Mouse (Mus musculus) neural tube, embryonic 15.5 days (tissue): ENCODE results near the gene Rplp2. TPM values are rescaled to one million over a fixed set of nuclear protein-coding genes. Genes with fewer than 3 reads are reported as not detected.

Experiments used
- ATAC-seq: fragments of 200-750 bp; cut with Nextera tagmentation; 2 replicates; pipeline ENCODE4 v1.8.0; 2017; ENCODE audit warnings: mild to moderate bottlenecking, moderate TSS enrichment, moderate library complexity; ENCODE audit not compliant: low FRiP score
- H3K27ac ChIP-seq: fragments of 300-500 bp; sonication (generic); replicated peaks from 2 replicates; pipeline ENCODE4 v1.5.1; 2015; ENCODE audit warnings: mild to moderate bottlenecking, inconsistent platforms
- H3K27me3 ChIP-seq: fragments of 300-500 bp; sonication (generic); replicated peaks from 2 replicates; pipeline ENCODE4 v1.6.1; 2015; ENCODE audit warnings: inconsistent platforms
- H3K36me3 ChIP-seq: fragments of 300-500 bp; sonication (generic); 2 replicates; pipeline ENCODE4 v1.6.1; 2015; ENCODE audit warnings: inconsistent platforms
- H3K4me1 ChIP-seq: fragments of 300-500 bp; sonication (generic); 2 replicates; pipeline ENCODE4 v1.6.1; 2015; ENCODE audit warnings: inconsistent platforms
- H3K4me2 ChIP-seq: fragments of 300-500 bp; sonication (generic); 2 replicates; pipeline ENCODE4 v1.6.1; 2015; ENCODE audit warnings: inconsistent platforms, mild to moderate bottlenecking, moderate library complexity
- H3K4me3 ChIP-seq: fragments of 300-500 bp; sonication (generic); replicated peaks from 2 replicates; pipeline ENCODE4 v1.5.1; 2015; ENCODE audit warnings: mild to moderate bottlenecking, inconsistent platforms
- H3K9ac ChIP-seq: fragments of 300-500 bp; sonication (generic); replicated peaks from 2 replicates; pipeline ENCODE4 v1.6.1; 2015; ENCODE audit warnings: mild to moderate bottlenecking, inconsistent platforms
- H3K9me3 ChIP-seq: fragments of 300-500 bp; sonication (generic); replicated peaks from 2 replicates; pipeline ENCODE4 v1.6.1; 2016; ENCODE audit warnings: inconsistent platforms
- WGBS: fragments of 180-500 bp; shearing (Covaris S2); methylation state at CpG from one replicate; pipeline ENCODE4 v1.1.7; 2015; ENCODE audit warnings: mixed read lengths; 5-methylcytosine and 5-hydroxymethylcytosine counted together
- polyA plus RNA-seq: library from polyadenylated mRNA; unstranded; fragments of >200 nt; fragmentation: Nextera tagmentation; extraction: Ambion mirVana; gene quantifications from 2 replicates; pipeline ENCODE4 v1.2.1, GENCODE M21; 2015

Rplp2 gene
- polyA plus RNA-seq, 1 experiment from 2014 or later, result 743 TPM

DNA sequence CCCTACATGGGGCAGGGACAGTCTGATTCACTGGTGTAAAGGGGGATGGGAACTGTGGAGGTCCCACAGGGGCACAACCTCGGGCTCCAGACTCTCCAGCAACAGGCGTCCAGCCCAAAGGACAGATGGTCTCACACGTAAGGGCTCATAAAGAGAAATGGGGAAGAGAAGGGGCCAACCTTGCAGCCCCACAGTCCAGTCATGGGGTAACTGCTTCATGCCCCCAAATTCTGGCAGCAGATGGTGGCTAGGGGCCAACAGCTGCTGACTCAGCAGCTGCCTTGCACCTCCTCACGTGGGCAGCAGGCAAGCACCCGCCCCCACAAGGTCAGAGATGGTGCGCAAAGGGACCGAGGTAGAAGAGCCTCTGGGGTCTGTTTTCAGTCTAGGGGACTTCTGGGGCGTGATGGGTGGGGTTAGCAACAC lies 15.0 kb upstream of the Rplp2 start:
- WGBS, result 85% methylated on average over 8 of the region's 8 CpGs
- Histone ChIP-seq H3K4me2 (no peak overlapping the region), H3K27ac (no peak overlapping the region), H3K4me3 (no peak overlapping the region), H3K9me3 (no peaks in the 10 kb centered on the region), H3K9ac (no peak overlapping the region), H3K36me3 (peaks cover 42% of the 10 kb centered on the region), H3K27me3 (no peaks in the 10 kb centered on the region), H3K4me1 (peaks cover 72% of the 10 kb centered on the region)
- ATAC-seq, result no peak

GRCm38 (mm10) chr7:141432741-141433516 lies 14.2 kb upstream of the Rplp2 start:
- WGBS, result 85% methylated on average over 6 of the region's 6 CpGs
- Histone ChIP-seq H3K9ac (peak overlapping the region; percentile 66; the same call in 1 of the 2 replicates), H3K4me2 (peak overlapping the region; percentile 91), H3K36me3 (peaks cover 37% of the 10 kb centered on the region), H3K27ac (no peak overlapping the region), H3K9me3 (no peaks in the 10 kb centered on the region), H3K4me3 (peak overlapping the region; percentile 58; the same call in 1 of the 2 replicates), H3K27me3 (no peaks in the 10 kb centered on the region), H3K4me1 (peaks cover 75% of the 10 kb centered on the region)
- ATAC-seq, result no peak

DNA sequence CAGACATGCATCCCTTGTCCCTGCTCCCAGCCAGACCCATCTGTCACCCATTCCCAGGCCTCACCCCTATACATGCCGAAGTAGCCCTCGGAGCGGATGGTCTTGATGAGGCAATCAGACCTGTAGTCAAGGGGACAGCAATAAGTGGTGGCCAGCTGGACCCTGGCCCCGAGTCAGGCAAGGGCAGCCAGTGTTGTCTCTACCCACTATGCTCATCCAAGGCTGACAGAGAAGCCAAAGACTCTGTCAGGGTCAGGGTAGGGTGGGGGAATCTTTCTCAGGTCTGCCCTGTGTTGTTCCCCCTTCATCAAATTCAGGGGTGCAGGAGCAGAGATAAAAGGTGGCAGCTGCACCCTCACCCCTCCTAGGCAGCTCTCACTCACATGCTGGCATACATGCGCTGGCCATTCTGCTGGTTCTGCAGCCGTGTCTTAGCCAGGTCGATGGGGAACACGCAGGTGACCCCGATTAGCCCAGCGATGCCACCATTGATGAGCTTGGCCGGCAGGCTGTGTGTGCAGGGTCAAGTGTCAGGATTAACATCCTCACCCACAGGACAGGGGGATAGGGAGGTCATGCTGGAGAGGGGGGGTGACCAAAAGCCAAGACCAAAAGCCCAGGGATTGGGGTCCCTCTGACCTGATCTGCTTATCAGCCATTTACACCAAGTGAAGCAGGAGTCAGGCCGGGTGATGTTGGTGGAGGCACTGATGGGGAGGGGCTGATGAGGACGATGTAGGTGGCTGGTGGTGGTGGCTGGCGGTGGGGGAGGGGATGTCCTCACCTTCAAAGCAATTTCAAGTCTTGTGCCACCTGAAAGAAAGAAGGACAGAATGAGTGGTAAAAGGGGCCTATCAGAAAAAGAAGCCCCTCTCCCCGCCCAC lies 13.4 kb upstream of the Rplp2 start:
- ATAC-seq, result no peak
- peaks cover 37% of the 10 kb centered on the region for H3K36me3 ChIP-seq
- H3K9ac ChIP-seq, result peak overlapping the region; percentile 66
- H3K4me1 ChIP-seq, result peaks cover 72% of the 10 kb centered on the region
- H3K9me3 ChIP-seq, result no peaks in the 10 kb centered on the region
- H3K27me3 ChIP-seq, result no peaks in the 10 kb centered on the region
- H3K4me3 ChIP-seq, result peak overlapping the region; percentile 58
- peak overlapping the region; percentile 91 for H3K4me2 ChIP-seq
- WGBS, result 76% methylated on average over 15 of the region's 15 CpGs
- peak overlapping the region; percentile 77 for H3K27ac ChIP-seq

GRCm38 (mm10) chr7:141434464-141434863 lies 12.7 kb upstream of the Rplp2 start:
- Histone ChIP-seq H3K9me3 (no peaks in the 10 kb centered on the region), H3K9ac (peak overlapping the region; percentile 66), H3K4me1 (peaks cover 65% of the 10 kb centered on the region), H3K4me2 (peak overlapping the region; percentile 91), H3K27ac (peak overlapping the region; percentile 77), H3K4me3 (peak overlapping the region; percentile 58), H3K27me3 (no peaks in the 10 kb centered on the region), H3K36me3 (peaks cover 37% of the 10 kb centered on the region)
- 12% methylated on average over 8 of the region's 8 CpGs for WGBS
- ATAC-seq, result peak; percentile 22; the same call in 1 of the 2 replicates

DNA sequence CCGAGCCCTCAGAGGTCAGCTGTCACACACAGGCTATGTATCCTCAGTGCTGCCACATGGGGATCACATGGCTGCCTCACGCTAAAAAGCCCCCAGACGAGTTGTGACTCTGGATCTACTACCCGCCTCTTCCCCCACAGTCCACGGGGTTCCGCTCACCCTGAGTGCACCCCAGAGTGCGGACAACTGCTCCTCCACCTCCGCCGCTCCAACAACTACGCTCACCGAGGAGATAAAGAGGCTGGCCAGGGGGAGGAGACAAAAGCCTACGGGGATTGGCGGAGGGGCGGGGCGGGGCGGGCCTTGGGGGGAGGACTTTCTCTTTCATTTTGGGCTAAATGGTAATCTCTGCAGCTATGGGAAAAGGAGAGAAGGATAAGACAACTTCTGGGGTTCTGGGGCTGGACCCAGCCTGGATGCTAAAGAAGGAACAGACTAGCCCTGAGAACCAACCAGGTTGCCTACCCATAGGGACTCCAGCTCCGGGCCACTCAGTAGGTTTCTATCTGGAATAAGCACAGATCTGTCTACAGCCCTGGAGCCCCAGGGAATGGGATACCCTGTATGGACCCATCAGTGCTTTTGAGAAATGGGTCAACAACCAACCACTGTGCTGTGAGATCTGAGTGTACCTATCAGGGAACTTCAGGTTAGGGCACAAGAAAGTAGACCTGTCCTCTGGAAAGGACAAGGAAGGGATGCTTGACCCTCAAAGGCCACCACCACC lies 11.9 kb upstream of the Rplp2 start:
- peak overlapping the region; percentile 66 for H3K9ac ChIP-seq
- no peaks in the 10 kb centered on the region for H3K27me3 ChIP-seq
- H3K27ac ChIP-seq, result peak overlapping the region; percentile 77
- H3K9me3 ChIP-seq, result no peaks in the 10 kb centered on the region
- 5% methylated on average over 17 of the region's 17 CpGs for WGBS
- peaks cover 57% of the 10 kb centered on the region for H3K4me1 ChIP-seq
- H3K4me2 ChIP-seq, result peak overlapping the region; percentile 91
- H3K4me3 ChIP-seq, result peak overlapping the region; percentile 58
- H3K36me3 ChIP-seq, result peaks cover 33% of the 10 kb centered on the region
- ATAC-seq, result peak; percentile 15; the same call in 1 of the 2 replicates

GRCm38 (mm10) chr7:141435856-141436522 lies 11.2 kb upstream of the Rplp2 start:
- peaks cover 26% of the 10 kb centered on the region for H3K36me3 ChIP-seq
- no peak for ATAC-seq
- H3K27me3 ChIP-seq, result no peaks in the 10 kb centered on the region
- peaks cover 62% of the 10 kb centered on the region for H3K4me1 ChIP-seq
- peak overlapping the region; percentile 77; the same call in 1 of the 2 replicates for H3K27ac ChIP-seq
- peak overlapping the region; percentile 69 for H3K4me3 ChIP-seq
- H3K9me3 ChIP-seq, result no peaks in the 10 kb centered on the region
- 78% methylated on average over 9 of the region's 9 CpGs for WGBS
- peak overlapping the region; percentile 91 for H3K4me2 ChIP-seq
- peak overlapping the region; percentile 75; the same call in 1 of the 2 replicates for H3K9ac ChIP-seq

- Histone ChIP-seq H3K27me3 (no peaks in the 10 kb centered on the region), H3K4me3 (peak overlapping the region; percentile 69), H3K27ac (peak overlapping the region; percentile 88; the same call in 1 of the 2 replicates), H3K9ac (peak overlapping the region; percentile 75; the same call in 1 of the 2 replicates), H3K9me3 (no peaks in the 10 kb centered on the region), H3K4me1 (peaks cover 62% of the 10 kb centered on the region), H3K36me3 (peaks cover 21% of the 10 kb centered on the region), H3K4me2 (peak overlapping the region; percentile 91)
- ATAC-seq, result no peak
- WGBS, result 40% methylated on average over 2 of the region's 2 CpGs
Measured at GRCm38 (mm10) chr7:141436523-141436892, 10.7 kb upstream of the Rplp2 start.

GRCm38 (mm10) chr7:141437178-141438120 lies 9.7 kb upstream of the Rplp2 start, which contains the start of gene Slc25a22:
Gene Slc25a22 (minus strand): TSS chr7:141437892.
- H3K4me2 ChIP-seq, result peak within 1 kb of the TSS; percentile 91
- no peaks in the 10 kb centered on the region for H3K9me3 ChIP-seq
- H3K36me3 ChIP-seq, result peaks cover 12% of the 10 kb centered on the region
- ATAC-seq, result peak; percentile 79
- WGBS, result 5% methylated on average over 53 of the region's 53 CpGs
- H3K9ac ChIP-seq, result peak within 1 kb of the TSS; percentile 75
- no peaks in the 10 kb centered on the region for H3K27me3 ChIP-seq
- H3K4me1 ChIP-seq, result peaks cover 66% of the 10 kb centered on the region
- peak within 1 kb of the TSS; percentile 88 for H3K27ac ChIP-seq
- H3K4me3 ChIP-seq, result peak within 1 kb of the TSS; percentile 69

DNA sequence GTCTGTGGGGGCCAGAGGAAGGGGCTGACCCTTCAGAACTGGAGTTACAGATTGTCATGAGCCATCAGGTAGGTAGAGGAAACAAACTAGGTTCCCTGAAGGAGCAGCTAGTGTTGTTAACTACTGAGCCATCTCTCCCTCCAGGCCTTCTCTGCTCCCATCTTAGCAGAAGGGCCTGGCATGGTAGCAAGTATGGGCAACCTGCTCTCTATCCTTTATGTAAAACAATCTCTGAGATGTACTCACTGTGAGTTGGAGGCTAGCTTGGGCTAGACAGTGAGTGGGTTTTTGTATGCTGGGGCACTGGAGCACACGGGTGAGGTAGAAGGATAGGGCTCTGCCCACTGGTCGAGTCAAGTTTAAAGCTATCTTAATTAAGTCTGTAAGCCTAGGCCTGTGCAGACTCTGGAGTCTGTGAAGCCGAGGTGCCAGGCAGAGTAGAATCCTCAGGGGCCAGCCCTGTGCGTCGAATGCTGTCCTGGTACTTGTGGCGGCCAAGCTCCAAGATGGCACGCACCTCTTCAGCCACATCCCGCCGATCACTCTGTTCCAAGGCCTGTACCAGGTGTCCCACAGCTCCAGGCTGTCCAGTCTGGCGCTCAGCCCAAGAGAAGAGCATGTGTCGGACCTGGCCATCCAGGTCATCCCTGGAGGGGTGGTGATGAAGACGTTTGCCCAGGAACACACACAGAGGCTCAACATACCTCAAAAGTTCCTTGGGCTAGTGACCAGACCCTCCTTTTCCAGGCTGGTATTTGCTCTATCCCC lies 8.8 kb upstream of the Rplp2 start:
- peak overlapping the region; percentile 88; the same call in 1 of the 2 replicates for H3K27ac ChIP-seq
- H3K36me3 ChIP-seq, result peaks cover 2% of the 10 kb centered on the region
- no peak overlapping the region for H3K9ac ChIP-seq
- no peaks in the 10 kb centered on the region for H3K9me3 ChIP-seq
- no peak overlapping the region for H3K4me3 ChIP-seq
- H3K4me2 ChIP-seq, result peak overlapping the region; percentile 91; the same call in 1 of the 2 replicates
- H3K4me1 ChIP-seq, result peaks cover 65% of the 10 kb centered on the region
- no peak for ATAC-seq
- no peaks in the 10 kb centered on the region for H3K27me3 ChIP-seq
- 91% methylated on average over 12 of the region's 12 CpGs for WGBS
